Mouse (Mus musculus) heart, adult 8-10 months (tissue): ENCODE data around the gene Cby3. TPM values are rescaled to one million over a fixed set of nuclear protein-coding genes. Genes with fewer than 3 reads are reported as not detected.
"Not testable (repeated sequence)": the region's sequence is repeated elsewhere in the genome, so short reads cannot be mapped to it uniquely, and the experiment has no call there.

Experiments
- DNase-seq: peaks from one replicate; pipeline ENCODE4 v3.0.0; 2022; ENCODE audit warnings: low spot score
- total RNA-seq, 4 experiments: library from RNA; stranded (reverse); gene quantifications; 2 replicates each; pipeline ENCODE4 v1.2.4; 2022

The Cby3 gene
- total RNA-seq, 4 experiments from 2014 or later, result not detected

GRCm38 (mm10) chr11:50361282-50361681 is 7.0 kb downstream of the Cby3 start:
- DNase-seq, result not testable (repeated sequence)

GRCm38 (mm10) chr11:50364548-50364947 is 10.3 kb downstream of the Cby3 start:
- peak; percentile 85 for DNase-seq

- DNase-seq, result no peak
Measured at GRCm38 (mm10) chr11:50365322-50365721, 11.1 kb downstream of the Cby3 start.

DNA sequence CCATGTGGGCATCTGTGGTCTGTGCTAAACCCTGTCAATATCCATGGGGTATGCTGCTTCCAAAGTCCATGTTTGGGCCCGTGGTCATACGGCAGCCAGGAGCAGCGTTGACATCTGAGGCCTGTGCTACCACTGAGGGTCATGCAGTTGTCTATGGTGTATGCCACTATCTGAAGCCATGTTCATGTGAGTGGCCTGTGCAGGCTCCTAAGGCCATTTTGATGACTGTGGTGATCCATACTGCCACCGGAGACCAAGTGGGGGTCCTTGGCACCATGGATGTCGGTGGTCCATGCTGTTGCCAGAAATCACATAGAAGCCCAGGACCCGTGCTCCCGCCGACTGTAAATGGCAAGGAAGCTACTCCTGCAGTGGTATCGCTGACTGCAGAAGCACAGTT is 13.3 kb downstream of the Cby3 start:
- DNase-seq, result no peak

DNA sequence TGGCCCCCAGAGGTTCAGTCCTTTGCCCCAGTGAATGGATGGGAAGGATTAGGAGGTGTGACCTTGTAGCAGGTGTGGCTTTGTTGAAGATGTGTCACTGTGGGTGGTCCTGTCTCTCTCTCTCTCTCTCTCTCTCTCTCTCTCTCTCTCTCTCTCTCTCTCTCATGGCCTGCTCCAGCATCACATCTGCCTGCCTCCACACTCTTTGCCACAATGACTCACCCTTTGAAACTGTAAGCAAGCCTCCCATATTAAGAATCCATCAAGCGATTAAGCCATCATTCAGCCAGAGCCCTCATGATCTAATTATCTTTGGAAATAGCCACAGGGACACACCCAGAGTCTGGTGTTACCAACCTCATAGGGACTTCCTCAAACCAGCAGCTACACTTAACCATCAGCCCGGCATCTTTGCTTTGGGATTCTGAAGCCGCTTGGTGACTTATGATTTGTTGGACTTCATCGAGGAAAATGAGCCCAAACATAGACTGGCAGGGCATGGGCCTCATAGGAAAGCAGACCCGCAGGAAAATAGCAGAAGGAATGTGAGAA is 15.2 kb downstream of the Cby3 start:
- no peak for DNase-seq

DNA sequence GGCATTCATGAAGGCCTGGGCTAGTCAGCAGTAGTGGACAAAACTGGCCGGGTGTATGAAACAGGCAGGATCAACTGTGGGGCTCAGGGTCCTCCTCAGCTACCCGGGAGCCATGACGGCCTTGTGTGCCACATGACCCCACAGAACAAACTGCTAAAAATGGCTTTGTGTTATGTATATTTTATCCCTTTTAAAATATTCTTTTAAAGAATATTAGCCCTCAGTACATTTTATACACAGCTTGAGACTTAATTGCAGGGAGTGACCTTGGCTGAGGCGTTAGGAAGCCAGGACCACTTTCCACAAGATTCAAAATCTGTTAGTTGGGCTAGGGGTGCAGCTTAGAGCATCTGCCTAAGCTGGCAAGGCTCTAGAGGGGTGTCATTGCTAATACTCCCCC is 16.7 kb downstream of the Cby3 start:
- DNase-seq, result no peak

GRCm38 (mm10) chr11:50371399-50371841 is 17.2 kb downstream of the Cby3 start:
- no peak for DNase-seq

- DNase-seq, result no peak
Measured at GRCm38 (mm10) chr11:50371911-50372310, 17.6 kb downstream of the Cby3 start.

- no peak for DNase-seq
Measured at GRCm38 (mm10) chr11:50373086-50373485, 18.8 kb downstream of the Cby3 start.

- DNase-seq, result no peak
Measured at GRCm38 (mm10) chr11:50373621-50374020, 19.4 kb downstream of the Cby3 start.

DNA sequence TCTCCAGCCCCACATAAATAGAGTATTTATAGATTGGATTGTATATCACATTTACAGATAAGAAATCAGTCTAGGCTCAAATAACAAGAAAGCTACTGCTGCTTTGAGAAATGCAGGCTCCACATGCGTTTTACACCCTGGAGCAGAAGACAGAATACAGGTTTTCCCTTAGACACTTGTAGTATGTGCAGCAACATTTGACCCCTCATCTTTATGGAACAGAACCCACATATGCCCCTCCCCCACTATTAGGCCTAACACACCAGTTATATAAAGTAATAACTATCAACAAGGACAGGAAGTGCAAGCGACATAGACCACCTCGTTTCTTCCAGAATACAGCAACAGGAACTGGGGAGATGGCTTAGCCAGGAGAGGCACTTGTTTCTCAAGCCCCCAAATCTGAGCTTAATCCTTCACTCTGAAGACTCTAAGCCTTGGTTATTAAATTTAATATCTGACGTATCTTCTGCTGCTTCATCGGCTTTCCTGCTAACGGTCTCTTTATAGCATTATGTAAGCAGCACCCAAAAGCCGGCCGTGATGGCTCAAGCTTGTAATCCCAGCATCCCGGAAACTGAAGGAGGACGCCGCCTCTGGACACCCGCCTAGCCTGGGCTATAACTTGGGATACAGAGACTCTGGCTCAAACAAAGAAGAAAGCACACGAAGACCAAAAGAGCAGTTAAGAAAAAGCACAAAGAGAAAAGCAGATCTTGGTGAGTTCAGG is 20.2 kb downstream of the Cby3 start:
- no peak for DNase-seq

DNA sequence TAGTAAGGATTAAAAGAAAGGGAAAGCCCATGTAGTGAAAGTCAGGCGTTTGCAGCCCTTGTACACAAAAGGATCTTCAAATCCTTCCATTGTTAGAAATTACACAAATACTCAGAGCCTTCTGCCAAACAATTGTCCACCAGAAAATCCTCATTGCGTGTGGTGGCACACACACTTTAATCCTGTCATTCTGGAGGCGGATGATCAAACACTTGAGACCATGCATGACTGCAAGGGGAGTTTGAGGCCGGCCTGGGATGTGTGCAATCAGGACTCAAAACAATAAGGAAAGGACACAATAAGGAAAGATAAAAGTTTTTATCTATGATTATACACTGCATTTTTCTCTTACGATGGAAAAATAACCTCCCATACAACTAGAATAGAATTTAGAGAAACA is 21.2 kb downstream of the Cby3 start:
- DNase-seq, result no peak

DNA sequence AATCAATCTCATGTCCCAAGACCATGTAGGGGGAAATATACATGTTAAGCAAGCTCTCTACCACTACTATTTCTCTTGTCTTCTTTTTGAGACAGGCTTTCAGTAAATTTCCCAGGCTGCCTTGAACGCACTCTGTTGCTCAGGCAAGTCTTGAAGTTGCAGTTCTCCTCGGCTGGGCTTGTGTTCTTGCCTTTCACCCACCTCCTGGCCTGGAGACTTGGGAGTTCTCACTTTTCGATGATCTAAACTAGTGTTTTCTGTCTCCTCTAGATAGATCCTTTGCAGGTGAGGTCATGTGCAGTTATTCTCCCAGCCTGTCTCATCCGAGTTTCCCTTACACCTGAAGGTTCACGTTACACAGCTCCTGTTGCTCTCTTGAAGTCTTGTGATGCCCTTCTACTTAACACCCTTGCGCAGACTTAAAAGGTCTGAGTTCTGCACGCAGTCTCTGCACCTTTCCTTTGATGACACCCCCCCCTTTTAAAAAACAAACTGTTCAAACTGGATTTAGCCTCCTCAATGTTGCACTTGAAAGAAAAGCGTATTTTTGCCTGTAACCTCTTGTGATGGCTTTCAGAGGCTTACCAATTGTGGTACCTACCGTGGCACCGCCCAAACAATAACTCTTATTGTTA is 22.0 kb downstream of the Cby3 start:
- DNase-seq, result no peak

GRCm38 (mm10) chr11:50376911-50377891 is 22.9 kb downstream of the Cby3 start, which contains the start of gene Hnrnph1:
Gene Hnrnph1 (plus strand): TSS chr11:50376990.
- peak; percentile 99 for DNase-seq

GRCm38 (mm10) chr11:50377892-50378684 is 23.8 kb downstream of the Cby3 start:
- DNase-seq, result peak; percentile 87

DNA sequence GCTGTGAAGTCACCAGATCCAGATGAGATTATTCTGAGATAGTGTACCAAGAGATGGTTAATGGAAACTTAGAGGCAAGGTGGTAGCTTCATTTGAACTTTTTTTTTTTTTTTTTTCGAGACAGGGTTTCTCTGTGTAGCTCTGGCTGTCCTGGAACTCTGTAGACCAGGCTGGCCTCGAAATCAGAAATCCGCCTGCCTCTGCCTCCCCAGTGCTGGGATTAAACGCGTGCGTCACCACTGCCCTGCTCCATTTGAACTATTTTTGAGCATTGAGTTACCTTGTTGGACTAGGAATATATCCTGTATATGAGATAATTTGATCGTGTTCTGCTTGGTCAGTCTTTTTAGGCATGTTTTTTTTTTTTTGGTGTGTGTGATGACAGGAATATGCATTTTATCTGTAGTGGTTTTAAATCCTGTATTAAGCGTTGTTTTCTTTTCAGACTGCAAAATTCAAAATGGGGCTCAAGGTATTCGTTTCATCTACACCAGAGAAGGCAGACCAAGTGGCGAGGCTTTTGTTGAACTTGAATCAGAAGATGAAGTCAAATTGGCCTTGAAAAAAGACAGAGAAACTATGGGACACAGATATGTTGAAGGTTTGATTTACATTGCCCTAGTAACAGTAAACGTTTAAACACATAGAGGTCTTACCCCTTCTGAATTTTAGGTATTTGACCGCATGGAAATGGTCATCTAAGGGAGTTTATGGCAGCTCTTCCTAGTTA is 24.9 kb downstream of the Cby3 start:
- no peak for DNase-seq

DNA sequence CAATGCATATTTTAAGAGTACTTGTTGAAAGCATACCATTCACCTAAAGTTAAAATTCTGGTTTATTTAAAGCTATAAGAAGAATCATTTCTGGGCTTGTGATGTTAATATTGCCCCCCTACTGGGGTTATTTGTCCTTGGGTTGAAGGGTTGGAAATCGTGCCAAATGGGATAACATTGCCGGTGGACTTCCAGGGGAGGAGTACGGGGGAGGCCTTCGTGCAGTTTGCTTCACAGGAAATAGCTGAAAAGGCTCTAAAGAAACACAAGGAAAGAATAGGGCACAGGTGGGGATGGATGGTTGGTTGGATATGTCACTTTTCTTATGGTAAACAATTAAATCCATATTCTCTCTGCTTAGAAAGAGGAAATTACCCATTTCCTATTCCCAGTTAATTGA is 27.0 kb downstream of the Cby3 start:
- no peak for DNase-seq

- DNase-seq, result no peak
Measured at GRCm38 (mm10) chr11:50387167-50387679, 33.0 kb downstream of the Cby3 start.

- DNase-seq, result no peak
Measured at GRCm38 (mm10) chr11:50387697-50388096, 33.4 kb downstream of the Cby3 start.
